Mouse (Mus musculus): Measurements from ENCODE around the gene Fastk. TPM values are rescaled to one million over a fixed set of nuclear protein-coding genes. Genes with fewer than 3 reads are reported as not detected.
"Not testable (repeated sequence)": the region's sequence is repeated elsewhere in the genome, so short reads cannot be mapped to it uniquely, and the experiment has no call there.

The Fastk gene
- polyA plus RNA-seq, 1 experiment from 2014 or later, result 114 TPM

GRCm38 (mm10) chr5:24413042-24413693 lies 31.9 kb downstream of the Fastk start, which contains the start of gene Asic3:
Asic3 (plus strand) TSS chr5:24413392.
- no peak within 1 kb of the TSS for H3K9ac ChIP-seq
- no peak for ATAC-seq (ENCODE audit: low FRiP score, low read depth)
- H3K27ac ChIP-seq, result no peak within 1 kb of the TSS
- no peaks in the 10 kb centered on the region for H3K9me3 ChIP-seq
- 0 out of 2 replicates have a peak, but pooled peaks cover 6% of the 10 kb centered on the region for H3K36me3 ChIP-seq
- WGBS, result 53% methylated on average over 11 of the region's 11 CpGs
- no peak within 1 kb of the TSS for H3K4me2 ChIP-seq (replicated peaks)
- peaks cover 6% of the 10 kb centered on the region; the same call in 1 of the 2 replicates for H3K4me1 ChIP-seq
- H3K27me3 ChIP-seq (replicated peaks), result no peaks in the 10 kb centered on the region
- H3K4me3 ChIP-seq, result no peak within 1 kb of the TSS

GRCm38 (mm10) chr5:24412063-24412462 lies 33.0 kb downstream of the Fastk start:
- Histone ChIP-seq H3K9me3 (no peaks in the 10 kb centered on the region), H3K9ac (no peak overlapping the region), H3K4me3 (no peak overlapping the region), H3K36me3 (peaks cover 11% of the 10 kb centered on the region; the same call in 1 of the 2 replicates), H3K27me3 (replicated peaks) (no peaks in the 10 kb centered on the region), H3K4me1 (peaks cover 6% of the 10 kb centered on the region; the same call in 1 of the 2 replicates), H3K4me2 (replicated peaks) (no peak overlapping the region), H3K27ac (no peak overlapping the region)
- WGBS, result 92% methylated on average over 2 of the region's 2 CpGs
- no peak for ATAC-seq (ENCODE audit: low FRiP score, low read depth)

GRCm38 (mm10) chr5:24409466-24409865 lies 35.6 kb downstream of the Fastk start:
- no peaks in the 10 kb centered on the region for H3K4me1 ChIP-seq
- ATAC-seq (ENCODE audit: low FRiP score, low read depth), result no peak
- H3K4me2 ChIP-seq (replicated peaks), result no peak overlapping the region
- H3K27me3 ChIP-seq (replicated peaks), result no peaks in the 10 kb centered on the region
- no peak overlapping the region for H3K27ac ChIP-seq
- 88% methylated on average over 2 of the region's 2 CpGs for WGBS
- no peak overlapping the region for H3K4me3 ChIP-seq
- no peaks in the 10 kb centered on the region for H3K9me3 ChIP-seq
- no peak overlapping the region for H3K9ac ChIP-seq
- peaks cover 32% of the 10 kb centered on the region for H3K36me3 ChIP-seq

GRCm38 (mm10) chr5:24408651-24409050 lies 36.4 kb downstream of the Fastk start:
- Histone ChIP-seq H3K36me3 (peaks cover 35% of the 10 kb centered on the region), H3K9me3 (no peaks in the 10 kb centered on the region), H3K9ac (no peak overlapping the region), H3K27ac (no peak overlapping the region), H3K4me1 (no peaks in the 10 kb centered on the region), H3K4me3 (no peak overlapping the region), H3K27me3 (replicated peaks) (no peaks in the 10 kb centered on the region), H3K4me2 (replicated peaks) (no peak overlapping the region)
- 95% methylated on average over 13 of the region's 13 CpGs for WGBS
- ATAC-seq (ENCODE audit: low FRiP score, low read depth), result no peak

GRCm38 (mm10) chr5:24405389-24405876 lies 39.7 kb downstream of the Fastk start:
- Histone ChIP-seq H3K27ac (no peak overlapping the region), H3K4me1 (no peaks in the 10 kb centered on the region), H3K9me3 (no peaks in the 10 kb centered on the region), H3K4me2 (replicated peaks) (no peak overlapping the region), H3K36me3 (peaks cover 50% of the 10 kb centered on the region), H3K27me3 (replicated peaks) (no peaks in the 10 kb centered on the region), H3K4me3 (no peak overlapping the region), H3K9ac (no peak overlapping the region)
- WGBS, result 77% methylated on average over 3 of the region's 3 CpGs
- ATAC-seq (ENCODE audit: low FRiP score, low read depth), result no peak

DNA sequence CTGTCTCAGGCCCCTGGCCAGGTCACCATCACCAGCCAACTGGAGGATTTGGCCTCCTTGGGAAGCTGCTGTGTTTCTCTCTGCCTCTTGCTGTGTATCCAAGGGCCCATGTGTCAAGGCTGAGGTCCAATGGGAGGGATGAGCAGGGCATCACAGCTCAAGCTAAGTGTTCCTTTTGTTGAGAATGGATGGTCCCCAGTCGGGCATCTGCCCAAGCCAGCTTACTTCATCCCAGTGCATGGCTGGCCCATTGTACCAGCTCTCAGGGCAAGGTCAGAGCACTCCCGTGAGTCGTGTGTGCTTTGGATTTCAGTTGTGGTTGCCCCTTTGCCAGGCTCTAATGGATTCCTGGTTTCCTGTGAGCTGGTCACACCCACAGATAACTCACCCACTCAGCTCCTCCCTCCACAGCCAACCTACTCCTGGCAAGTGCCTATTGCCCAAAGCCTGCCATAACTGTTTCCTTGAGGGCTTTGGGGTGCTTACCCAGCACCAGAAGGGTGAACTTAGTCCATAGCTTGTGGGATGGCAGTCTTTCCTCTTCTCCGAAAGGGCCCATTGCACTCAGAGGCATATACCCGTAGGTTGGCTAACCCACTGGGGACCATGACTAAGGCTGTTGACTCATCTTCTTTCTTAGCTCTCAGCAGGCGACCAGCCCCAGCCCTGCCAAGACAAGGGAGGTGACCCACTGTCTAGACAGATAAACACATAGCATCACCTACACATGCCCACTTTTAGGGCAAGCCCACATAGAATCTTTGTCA lies 40.3 kb downstream of the Fastk start:
- Histone ChIP-seq H3K9ac (no peak overlapping the region), H3K4me3 (no peak overlapping the region), H3K4me1 (no peaks in the 10 kb centered on the region), H3K36me3 (peaks cover 56% of the 10 kb centered on the region), H3K27ac (no peak overlapping the region), H3K27me3 (replicated peaks) (no peaks in the 10 kb centered on the region), H3K4me2 (replicated peaks) (no peak overlapping the region), H3K9me3 (no peaks in the 10 kb centered on the region)
- WGBS, result 84% methylated on average over 6 of the region's 6 CpGs
- ATAC-seq (ENCODE audit: low FRiP score, low read depth), result no peak

GRCm38 (mm10) chr5:24401969-24402368 lies 43.1 kb downstream of the Fastk start:
- H3K36me3 ChIP-seq, result peaks cover 45% of the 10 kb centered on the region
- H3K9ac ChIP-seq, result no peak overlapping the region
- no peak overlapping the region for H3K4me2 ChIP-seq (replicated peaks)
- H3K9me3 ChIP-seq, result no peaks in the 10 kb centered on the region
- H3K4me1 ChIP-seq, result no peaks in the 10 kb centered on the region
- no peaks in the 10 kb centered on the region for H3K27me3 ChIP-seq (replicated peaks)
- ATAC-seq (ENCODE audit: low FRiP score, low read depth), result no peak
- no peak overlapping the region for H3K27ac ChIP-seq
- H3K4me3 ChIP-seq, result no peak overlapping the region
- WGBS, result 79% methylated on average over 9 of the region's 9 CpGs

DNA sequence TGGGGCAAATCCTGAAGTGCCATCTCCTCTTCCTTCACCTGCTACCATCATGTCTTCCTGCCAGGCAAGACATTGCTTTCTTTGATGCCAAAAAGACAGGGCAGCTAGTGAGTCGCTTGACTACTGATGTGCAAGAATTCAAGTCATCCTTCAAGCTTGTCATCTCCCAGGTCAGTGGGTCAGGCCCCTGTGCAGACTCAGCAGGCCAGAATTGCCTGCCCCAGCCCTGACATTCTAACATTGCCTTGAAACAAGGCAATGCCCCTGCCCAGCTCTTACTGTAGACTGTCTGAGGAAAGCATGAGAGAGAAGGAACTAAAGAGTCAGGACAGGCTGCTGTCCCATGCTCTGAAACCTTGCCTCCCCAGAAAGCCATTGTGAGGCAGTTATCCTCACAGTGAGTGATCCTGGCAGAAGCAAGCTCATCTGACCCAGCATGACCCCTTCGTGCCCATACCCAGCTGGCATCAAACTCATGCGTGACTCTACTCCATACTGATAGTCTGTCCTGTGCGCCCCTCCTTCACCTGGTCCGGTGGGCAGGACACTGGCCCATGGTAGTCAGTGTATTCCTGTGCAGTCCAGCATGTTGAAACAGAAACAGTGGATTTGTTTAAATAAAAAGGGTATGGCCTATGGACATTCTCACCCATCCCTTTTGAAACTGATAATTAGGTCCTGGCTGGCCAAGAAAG lies 44.0 kb downstream of the Fastk start:
- Histone ChIP-seq H3K9ac (no peak overlapping the region), H3K27ac (no peak overlapping the region), H3K9me3 (no peaks in the 10 kb centered on the region), H3K4me1 (no peaks in the 10 kb centered on the region), H3K4me2 (replicated peaks) (no peak overlapping the region), H3K4me3 (no peak overlapping the region), H3K36me3 (peaks cover 36% of the 10 kb centered on the region), H3K27me3 (replicated peaks) (no peaks in the 10 kb centered on the region)
- no peak for ATAC-seq (ENCODE audit: low FRiP score, low read depth)
- WGBS, result 91% methylated on average over 5 of the region's 5 CpGs

- no peaks in the 10 kb centered on the region for H3K4me1 ChIP-seq
- 86% methylated on average over 11 of the region's 11 CpGs for WGBS
- H3K36me3 ChIP-seq, result peaks cover 31% of the 10 kb centered on the region
- no peak overlapping the region for H3K4me2 ChIP-seq (replicated peaks)
- no peak overlapping the region for H3K9ac ChIP-seq
- no peak overlapping the region for H3K4me3 ChIP-seq
- H3K27ac ChIP-seq, result no peak overlapping the region
- ATAC-seq (ENCODE audit: low FRiP score, low read depth), result no peak
- H3K9me3 ChIP-seq, result no peaks in the 10 kb centered on the region
- no peaks in the 10 kb centered on the region for H3K27me3 ChIP-seq (replicated peaks)
These were observed 44.7 kb downstream of the Fastk start for GRCm38 (mm10) chr5:24400362-24400761.

DNA sequence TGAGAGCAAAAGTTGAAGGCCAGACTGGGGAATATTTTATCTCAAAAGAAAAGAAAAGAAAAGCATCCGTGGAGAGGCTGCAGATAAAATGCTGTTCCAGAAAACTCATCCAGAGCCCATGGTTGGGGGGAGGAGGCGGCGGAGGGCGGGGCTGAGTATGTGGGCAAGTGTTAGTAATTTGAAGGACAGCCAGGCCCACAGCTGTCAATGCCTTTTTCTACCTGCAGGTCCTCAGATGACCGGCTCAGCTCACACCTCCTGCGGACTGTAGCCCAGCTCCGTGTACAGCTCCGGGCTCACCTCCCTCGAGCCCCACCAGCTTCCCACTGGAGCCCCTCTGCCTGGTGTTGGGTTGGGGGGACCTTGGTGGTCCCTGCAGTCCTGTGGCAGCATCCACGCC lies 45.4 kb downstream of the Fastk start:
- Histone ChIP-seq H3K36me3 (peaks cover 26% of the 10 kb centered on the region), H3K4me2 (replicated peaks) (no peak overlapping the region), H3K9ac (no peak overlapping the region), H3K9me3 (no peaks in the 10 kb centered on the region), H3K27ac (no peak overlapping the region), H3K27me3 (replicated peaks) (no peaks in the 10 kb centered on the region), H3K4me1 (no peaks in the 10 kb centered on the region), H3K4me3 (no peak overlapping the region)
- 87% methylated on average over 10 of the region's 10 CpGs for WGBS
- no peak for ATAC-seq (ENCODE audit: low FRiP score, low read depth)

GRCm38 (mm10) chr5:24396254-24396653 lies 48.8 kb downstream of the Fastk start:
- not testable (repeated sequence) for H3K4me2 ChIP-seq (replicated peaks); H3K4me3 ChIP-seq; H3K4me1 ChIP-seq; ATAC-seq (ENCODE audit: low FRiP score, low read depth); H3K9me3 ChIP-seq; H3K27ac ChIP-seq; H3K27me3 ChIP-seq (replicated peaks); H3K9ac ChIP-seq
- 89% methylated on average over 6 of the region's 6 CpGs for WGBS
- peaks cover 14% of the 10 kb centered on the region for H3K36me3 ChIP-seq

Measured in neural tube, embryonic 12.5 days (tissue).